ENCODE assay signal across 8 mouse cellular contexts in genomic region chr2:16312400-16313070, GRCm38 (mm10). TPM values are rescaled to one million over a fixed set of nuclear protein-coding genes. Genes with fewer than 3 reads are reported as not detected.
A peak's percentile ranks its signal among the peaks of the same experiment; 100 is the strongest.
DNase-seq lines count a peak whose midpoint lies in the region; ATAC-seq and TF ChIP-seq lines count a peak whose summit lies in the region.

No protein-coding gene starts in this region.

- 53% methylated on average over 4 of the region's 4 CpGs for WGBS in kidney, postnatal 0 days
- 53% methylated on average over 4 of the region's 4 CpGs for WGBS in kidney, embryonic 16.5 days

- no peaks in the 10 kb centered on the region for H3K27me3 ChIP-seq in kidney, postnatal 0 days (ENCODE audit: insufficient read depth, low read length)
- H3K27me3 ChIP-seq in kidney, embryonic 16.5 days (ENCODE audit: insufficient read depth, low read length), result no peaks in the 10 kb centered on the region

- peak; percentile 19 for DNase-seq in adrenal gland, postnatal 10 days
- DNase-seq in adrenal gland, adult 18-20 months (ENCODE audit: low spot score in 2 of 2), result no peak
- DNase-seq in kidney, postnatal 0 days (ENCODE audit: low spot score), result peak; percentile 41
- peak; percentile 10 for DNase-seq in adipocyte (ENCODE audit: low spot score)
- DNase-seq in layer of hippocampus, adult 9-11 months, result peak; percentile 25
- DNase-seq in right cerebral cortex, adult 2 months (ENCODE audit: low spot score in 2 of 2), result peak; percentile 41 to 56
- DNase-seq in gastrocnemius, postnatal 25 days, result no peak

- no peak for ATAC-seq in kidney, postnatal 0 days (replicated peaks; ENCODE audit: low FRiP score, low read depth)
- ATAC-seq in kidney, embryonic 16.5 days (ENCODE audit: low FRiP score, low TSS enrichment), result no peak

- H3K4me3 ChIP-seq in kidney, postnatal 0 days (replicated peaks; ENCODE audit: low read depth, low read length), result no peak overlapping the region
- no peak overlapping the region for H3K4me3 ChIP-seq in kidney, embryonic 16.5 days (ENCODE audit: low read length)

- H3K4me1 ChIP-seq in kidney, postnatal 0 days (replicated peaks; ENCODE audit: insufficient read depth, low read length), result no peaks in the 10 kb centered on the region
- no peaks in the 10 kb centered on the region for H3K4me1 ChIP-seq in kidney, embryonic 16.5 days (ENCODE audit: insufficient read depth, low read length)

- H3K9ac ChIP-seq in kidney, postnatal 0 days (ENCODE audit: low read depth, low read length), result no peak overlapping the region
- H3K9ac ChIP-seq in kidney, embryonic 16.5 days (replicated peaks; ENCODE audit: low read length), result no peak overlapping the region

- no peaks in the 10 kb centered on the region for H3K36me3 ChIP-seq in kidney, postnatal 0 days (ENCODE audit: insufficient read depth, low read length)
- no peaks in the 10 kb centered on the region for H3K36me3 ChIP-seq in kidney, embryonic 16.5 days (ENCODE audit: insufficient read depth, low read length)

- no peaks in the 10 kb centered on the region for H3K9me3 ChIP-seq in kidney, postnatal 0 days (replicated peaks; ENCODE audit: low read length)
- H3K9me3 ChIP-seq in kidney, embryonic 16.5 days (ENCODE audit: low read length), result no peaks in the 10 kb centered on the region

- H3K27ac ChIP-seq in kidney, postnatal 0 days, result no peak overlapping the region
- H3K27ac ChIP-seq in kidney, embryonic 16.5 days (ENCODE audit: low read length), result no peak overlapping the region

- H3K4me2 ChIP-seq in kidney, postnatal 0 days (ENCODE audit: low read length), result no peak overlapping the region
- no peak overlapping the region for H3K4me2 ChIP-seq in kidney, embryonic 16.5 days (replicated peaks; ENCODE audit: low read depth, low read length)

- TF ChIP-seq CTCF in kidney, postnatal 0 days (IDR thresholded peaks at IDR 0.05; ENCODE audit: low read depth), result peak; percentile 78

RNA-seq across cellular contexts. Expression of gene Plxdc2, which starts 43.6 kb away (rescaled TPM):
- total RNA-seq in adrenal gland, postnatal 10 days (2021), result 10 to 100 TPM; 18.1 to 19.7 TPM
- total RNA-seq in adrenal gland, adult 18-20 months (2021), result 10 to 100 TPM; 11.5 to 16.8 TPM
- 37.3 and 39.0 TPM in 2 replicates for polyA plus RNA-seq in kidney, postnatal 0 days (2015; fragmentation: Nextera tagmentation; extraction: Ambion mirVana)
- polyA plus RNA-seq in kidney, embryonic 16.5 days (2015; fragmentation: Nextera tagmentation; extraction: Ambion mirVana), result 41.0 and 41.4 TPM in 2 replicates
- total RNA-seq in gastrocnemius, postnatal 25 days (2021), result 10 to 100 TPM; 12.6 to 14.1 TPM

Comparison
In these comparisons a context has a peak if more than half of its experiments do, and no peak if none do; other contexts are left out.
1. DNase-seq: peak in adrenal gland, postnatal 10 days (single experiment), kidney, postnatal 0 days (single experiment), adipocyte (single experiment), layer of hippocampus, adult 9-11 months (single experiment) and right cerebral cortex, adult 2 months (2 of 2); none in adrenal gland, adult 18-20 months (0 of 2) and gastrocnemius, postnatal 25 days (single experiment).